8 mouse cellular contexts compared by ENCODE assay signal in the genomic region with DNA sequence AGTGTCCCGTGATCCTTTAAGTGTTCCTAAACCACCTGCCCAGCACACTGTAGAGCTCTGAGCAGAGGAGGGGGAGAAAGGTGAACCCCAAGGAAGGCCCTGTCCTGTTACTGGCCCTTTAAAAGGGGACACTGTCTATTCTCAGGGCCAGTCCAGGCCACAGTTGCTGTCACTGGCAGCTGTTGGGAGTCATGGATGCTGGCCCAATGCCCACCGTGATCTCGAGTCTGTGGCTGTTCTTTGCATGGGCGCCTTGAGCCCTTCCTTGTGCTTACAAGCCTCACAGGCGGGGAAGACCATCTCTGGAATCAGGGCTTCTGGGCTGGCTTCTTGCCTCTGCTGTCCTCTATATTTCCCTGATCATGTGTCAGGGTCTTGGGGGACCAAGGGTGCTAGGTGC. TPM values are rescaled to one million over a fixed set of nuclear protein-coding genes. Genes with fewer than 3 reads are reported as not detected.
DNase-seq lines count a peak whose midpoint lies in the region; ATAC-seq and TF ChIP-seq lines count a peak whose summit lies in the region.

No protein-coding gene starts in this region.

- no peak for TF ChIP-seq POLR2A in lung, adult 2 months (IDR thresholded peaks at IDR 0.05; ENCODE audit: borderline replicate concordance, extremely low read depth, low read depth, low read length)

- intact Hi-C loops in gastrocnemius, postnatal 36 days (cut with DNase I): no loop called here

- H3K9me3 ChIP-seq in embryonic facial prominence, embryonic 14.5 days (ENCODE audit: control insufficient read depth, low read length): no peaks in the 10 kb centered on the region
- H3K9me3 ChIP-seq in embryonic facial prominence, embryonic 10.5 days: no peaks in the 10 kb centered on the region
- no peaks in the 10 kb centered on the region for H3K9me3 ChIP-seq in lung, embryonic 14.5 days (ENCODE audit: low read depth, low read length)

- no peak overlapping the region for H3K4me2 ChIP-seq in embryonic facial prominence, embryonic 14.5 days (ENCODE audit: low read depth, low read length)
- no peak overlapping the region for H3K4me2 ChIP-seq in lung, embryonic 14.5 days

- H3K36me3 ChIP-seq in embryonic facial prominence, embryonic 14.5 days (ENCODE audit: control insufficient read depth, insufficient read depth, low read length): no peaks in the 10 kb centered on the region
- no peaks in the 10 kb centered on the region for H3K36me3 ChIP-seq in embryonic facial prominence, embryonic 10.5 days (replicated peaks)
- no peaks in the 10 kb centered on the region for H3K36me3 ChIP-seq in lung, embryonic 14.5 days (ENCODE audit: insufficient read depth)

- no peak overlapping the region for H3K4me3 ChIP-seq in embryonic facial prominence, embryonic 14.5 days (ENCODE audit: low read depth, low read length)
- H3K4me3 ChIP-seq in embryonic facial prominence, embryonic 10.5 days: no peak overlapping the region
- H3K4me3 ChIP-seq in lung, embryonic 14.5 days (ENCODE audit: low read depth, low read length): no peak overlapping the region
- H3K4me3 ChIP-seq in lung, adult 2 months (replicated peaks; ENCODE audit: extremely low read depth, low read depth, low read length): no peak overlapping the region

- H3K9ac ChIP-seq in embryonic facial prominence, embryonic 14.5 days (ENCODE audit: low read depth, low read length): no peak overlapping the region
- H3K9ac ChIP-seq in lung, embryonic 14.5 days: no peak overlapping the region

- ATAC-seq in embryonic facial prominence, embryonic 14.5 days (ENCODE audit: low read depth): no peak
- ATAC-seq in lung, embryonic 14.5 days (ENCODE audit: insufficient read depth): no peak

- peaks cover 37% of the 10 kb centered on the region for H3K27me3 ChIP-seq in embryonic facial prominence, embryonic 14.5 days (replicated peaks; ENCODE audit: control insufficient read depth, insufficient read depth, low read length)
- peaks cover 67% of the 10 kb centered on the region for H3K27me3 ChIP-seq in embryonic facial prominence, embryonic 10.5 days (replicated peaks; ENCODE audit: low read depth, poor library complexity, severe bottlenecking)
- peaks cover 33% of the 10 kb centered on the region for H3K27me3 ChIP-seq in lung, embryonic 14.5 days (ENCODE audit: insufficient read depth, low read length)

- peak; percentile 41 for DNase-seq in embryonic facial prominence, embryonic 14.5 days (ENCODE audit: low spot score)
- no peak for DNase-seq in embryonic facial prominence, embryonic 10.5 days (ENCODE audit: low spot score)
- peak; percentile 84 for DNase-seq in lung, embryonic 14.5 days
- no peak for DNase-seq in lung, adult 2 months
- peak; percentile 46 to 49 for DNase-seq in gastrocnemius, postnatal 36 days
- DNase-seq in lung, postnatal 10 days: peak; percentile 86
- no peak for DNase-seq in urinary bladder, adult 2 months (ENCODE audit: low spot score)
- no peak for DNase-seq in urinary bladder, adult 18-20 months (ENCODE audit: low spot score in 2 of 2)

- peaks cover 6% of the 10 kb centered on the region; the same call in 1 of the 2 replicates for H3K4me1 ChIP-seq in embryonic facial prominence, embryonic 14.5 days (ENCODE audit: control insufficient read depth, insufficient read depth, low read length)
- peaks cover 17% of the 10 kb centered on the region for H3K4me1 ChIP-seq in embryonic facial prominence, embryonic 10.5 days
- no peaks in the 10 kb centered on the region for H3K4me1 ChIP-seq in lung, embryonic 14.5 days (ENCODE audit: insufficient read depth)
- H3K4me1 ChIP-seq in lung, adult 2 months (ENCODE audit: control insufficient read depth, insufficient read depth, low read length): peaks cover 3% of the 10 kb centered on the region

- no peak overlapping the region for H3K27ac ChIP-seq in embryonic facial prominence, embryonic 14.5 days (replicated peaks; ENCODE audit: low read depth, low read length)
- H3K27ac ChIP-seq in embryonic facial prominence, embryonic 10.5 days (replicated peaks): no peak overlapping the region
- H3K27ac ChIP-seq in lung, embryonic 14.5 days (ENCODE audit: low read depth): no peak overlapping the region

- no peak for TF ChIP-seq CTCF in lung, embryonic 14.5 days (IDR thresholded peaks at IDR 0.05; ENCODE audit: low read depth)
- no peak for TF ChIP-seq CTCF in lung, adult 2 months (IDR thresholded peaks at IDR 0.05; ENCODE audit: insufficient read depth, low read length)

- 70% methylated on average over 5 of the region's 5 CpGs for WGBS in embryonic facial prominence, embryonic 14.5 days
- WGBS in embryonic facial prominence, embryonic 10.5 days: 84% methylated on average over 5 of the region's 5 CpGs
- 45% methylated on average over 5 of the region's 5 CpGs for WGBS in lung, embryonic 14.5 days
- WGBS in lung, adult 2 months: 46% methylated on average over 5 of the region's 5 CpGs

RNA-seq across cellular contexts. Expression of a gene that starts 4.7 kb away (rescaled TPM):
- polyA plus RNA-seq in embryonic facial prominence, embryonic 14.5 days (2014; fragmentation: Nextera tagmentation; extraction: Ambion mirVana): 3.4 and 5.4 TPM in 2 replicates
- polyA plus RNA-seq in embryonic facial prominence, embryonic 10.5 days (2016; fragmentation: Nextera tagmentation; extraction: Ambion mirVana): 0.38 and 0.51 TPM in 2 replicates
- 0.36 and 0.45 TPM in 2 replicates for polyA plus RNA-seq in lung, embryonic 14.5 days (2014; fragmentation: Nextera tagmentation; extraction: Ambion mirVana)
- polyA plus RNA-seq in lung, adult 2 months (2012; rRNA removed): 12.9 and 16.9 TPM in 2 replicates
- total RNA-seq in gastrocnemius, postnatal 36 days (2021): 10 to 100 TPM; 36.6 to 37.1 TPM
- 3.7 and 4.4 TPM in 2 replicates for polyA plus RNA-seq in urinary bladder, adult 2 months (2012; rRNA removed)

RNA-seq across cellular contexts. Expression of a gene that starts 22.6 kb away (rescaled TPM):
- polyA plus RNA-seq in embryonic facial prominence, embryonic 14.5 days (2014; fragmentation: Nextera tagmentation; extraction: Ambion mirVana): 5.1 and 5.3 TPM in 2 replicates
- polyA plus RNA-seq in embryonic facial prominence, embryonic 10.5 days (2016; fragmentation: Nextera tagmentation; extraction: Ambion mirVana): 3.7 and 4.3 TPM in 2 replicates
- 8.7 and 10.6 TPM in 2 replicates for polyA plus RNA-seq in lung, embryonic 14.5 days (2014; fragmentation: Nextera tagmentation; extraction: Ambion mirVana)
- polyA plus RNA-seq in lung, adult 2 months (2012; rRNA removed): 38.3 and 39.4 TPM in 2 replicates
- total RNA-seq in gastrocnemius, postnatal 36 days (2021): 1 to 10 TPM; 2.0 to 3.2 TPM
- polyA plus RNA-seq in urinary bladder, adult 2 months (2012; rRNA removed): 2.4 and 3.2 TPM in 2 replicates

Comparison
In these comparisons a context has a peak if more than half of its experiments do, and no peak if none do; other contexts are left out.
1. DNase-seq: peak in embryonic facial prominence, embryonic 14.5 days (single experiment), lung, embryonic 14.5 days (single experiment), gastrocnemius, postnatal 36 days (2 of 2) and lung, postnatal 10 days (single experiment); none in embryonic facial prominence, embryonic 10.5 days (single experiment), lung, adult 2 months (single experiment), urinary bladder, adult 2 months (single experiment) and urinary bladder, adult 18-20 months (0 of 2).